Mouse (Mus musculus): ENCODE measurements around the gene Trit1. TPM values are rescaled to one million over a fixed set of nuclear protein-coding genes. Genes with fewer than 3 reads are reported as not detected.

The Trit1 gene
- polyA plus RNA-seq, 2 experiments, result 15.0 to 20.1 TPM

GRCm38 (mm10) chr4:123044842-123045241, 28.4 kb downstream of the Trit1 start:
- H3K4me1 ChIP-seq (ENCODE audit: control insufficient read depth, insufficient read depth, low read length), result 0 out of 2 replicates have a peak, but pooled peaks cover under 1% of the 10 kb centered on the region
- H3K36me3 ChIP-seq (ENCODE audit: control insufficient read depth, insufficient read depth, low read length), result peaks cover 63% of the 10 kb centered on the region
- H3K9me3 ChIP-seq (ENCODE audit: control insufficient read depth, low read length), result no peaks in the 10 kb centered on the region
- DNase-seq (ENCODE audit: low spot score) (no peak), ATAC-seq (ENCODE audit: low FRiP score, low read depth) (no peak)
- no peaks in the 10 kb centered on the region for H3K27me3 ChIP-seq (ENCODE audit: control insufficient read depth, insufficient read depth, low read length)
- H3K9ac ChIP-seq (ENCODE audit: low read depth, low read length, severe bottlenecking), result no peak overlapping the region
- no peak for TF ChIP-seq POLR2A (IDR thresholded peaks at IDR 0.05; ENCODE audit: borderline replicate concordance, extremely low read depth, insufficient read depth, insufficient read length)
- 81% methylated on average over 4 of the region's 4 CpGs for WGBS
- no peak overlapping the region for H3K4me2 ChIP-seq (replicated peaks; ENCODE audit: low read depth, low read length, severe bottlenecking)
- no peak overlapping the region for H3K27ac ChIP-seq (replicated peaks; ENCODE audit: low read depth, low read length)
- H3K4me3 ChIP-seq (replicated peaks; ENCODE audit: low read length), result no peak overlapping the region

- no peak for TF ChIP-seq POLR2A (IDR thresholded peaks at IDR 0.05; ENCODE audit: borderline replicate concordance, extremely low read depth, insufficient read depth, insufficient read length)
- no peaks in the 10 kb centered on the region for H3K9me3 ChIP-seq (ENCODE audit: control insufficient read depth, low read length)
- 78% methylated on average over 3 of the region's 3 CpGs for WGBS
- H3K9ac ChIP-seq (ENCODE audit: low read depth, low read length, severe bottlenecking), result no peak overlapping the region
- no peaks in the 10 kb centered on the region for H3K27me3 ChIP-seq (ENCODE audit: control insufficient read depth, insufficient read depth, low read length)
- H3K36me3 ChIP-seq (ENCODE audit: control insufficient read depth, insufficient read depth, low read length), result peaks cover 61% of the 10 kb centered on the region
- ATAC-seq (ENCODE audit: low FRiP score, low read depth) (no peak), DNase-seq (ENCODE audit: low spot score) (peak; percentile 49)
- H3K4me3 ChIP-seq (replicated peaks; ENCODE audit: low read length), result no peak overlapping the region
- peaks cover 14% of the 10 kb centered on the region for H3K4me1 ChIP-seq (ENCODE audit: control insufficient read depth, insufficient read depth, low read length)
- H3K4me2 ChIP-seq (replicated peaks; ENCODE audit: low read depth, low read length, severe bottlenecking), result no peak overlapping the region
- no peak overlapping the region for H3K27ac ChIP-seq (replicated peaks; ENCODE audit: low read depth, low read length)
Measured at GRCm38 (mm10) chr4:123046300-123046699, 29.9 kb downstream of the Trit1 start.

DNA sequence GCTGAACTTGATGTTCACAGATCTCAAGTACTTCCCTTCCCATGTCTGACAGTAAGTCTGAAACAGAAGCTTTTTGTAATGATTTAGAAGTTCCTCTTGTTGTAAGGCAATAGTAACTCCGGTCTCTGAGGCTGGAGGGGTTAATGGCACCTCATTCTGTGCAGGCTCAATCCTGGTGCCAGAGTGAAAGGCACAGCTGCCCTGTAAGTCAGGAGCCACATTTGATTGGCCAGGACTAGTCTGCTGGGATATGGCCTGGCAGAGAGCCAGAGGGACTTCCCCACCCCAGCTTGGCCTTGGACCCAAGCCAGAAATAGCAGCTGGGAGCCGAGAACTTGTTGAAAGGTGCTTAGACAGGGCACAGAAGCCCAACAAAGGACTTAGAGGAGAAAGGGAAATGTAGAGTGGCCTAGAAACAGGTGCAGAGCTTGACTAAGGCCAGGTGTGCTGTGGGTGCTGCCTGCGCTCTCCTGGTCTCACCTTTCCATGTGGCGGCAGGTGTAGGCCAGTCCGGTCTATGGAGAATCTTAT, 34.3 kb downstream of the Trit1 start:
- DNase-seq (ENCODE audit: low spot score) (peak; percentile 89), ATAC-seq (ENCODE audit: low FRiP score, low read depth) (peak; percentile 93)
- no peaks in the 10 kb centered on the region for H3K27me3 ChIP-seq (ENCODE audit: control insufficient read depth, insufficient read depth, low read length)
- peaks cover 14% of the 10 kb centered on the region for H3K4me1 ChIP-seq (ENCODE audit: control insufficient read depth, insufficient read depth, low read length)
- no peak for TF ChIP-seq POLR2A (IDR thresholded peaks at IDR 0.05; ENCODE audit: borderline replicate concordance, extremely low read depth, insufficient read depth, insufficient read length)
- H3K27ac ChIP-seq (replicated peaks; ENCODE audit: low read depth, low read length), result no peak overlapping the region
- H3K4me2 ChIP-seq (replicated peaks; ENCODE audit: low read depth, low read length, severe bottlenecking), result no peak overlapping the region
- H3K9me3 ChIP-seq (ENCODE audit: control insufficient read depth, low read length), result no peaks in the 10 kb centered on the region
- WGBS, result 33% methylated on average over 5 of the region's 5 CpGs
- no peak overlapping the region for H3K4me3 ChIP-seq (replicated peaks; ENCODE audit: low read length)
- no peak overlapping the region for H3K9ac ChIP-seq (ENCODE audit: low read depth, low read length, severe bottlenecking)
- peaks cover 82% of the 10 kb centered on the region for H3K36me3 ChIP-seq (ENCODE audit: control insufficient read depth, insufficient read depth, low read length)

DNA sequence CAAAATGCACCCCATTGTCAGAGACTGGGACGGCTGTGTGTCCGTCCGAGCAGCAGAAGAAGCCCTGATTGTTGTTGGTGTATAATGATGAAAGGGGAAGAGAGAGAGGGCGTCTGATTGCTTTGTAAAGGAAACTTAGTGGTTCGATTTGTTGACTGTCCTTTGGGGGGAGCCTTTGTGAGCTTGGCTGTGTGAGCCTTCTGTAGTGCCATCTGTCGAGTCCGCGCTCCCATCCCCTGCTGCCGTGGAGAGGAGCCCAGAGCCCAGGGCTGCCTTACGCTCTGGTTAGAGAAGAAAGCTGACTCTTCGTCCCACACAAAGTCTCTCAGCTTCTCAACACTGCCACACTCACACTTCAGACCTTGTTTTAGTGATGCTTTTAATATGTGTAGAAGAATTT, 36.8 kb downstream of the Trit1 start:
- no peak for ATAC-seq (ENCODE audit: low FRiP score, low read depth)
- H3K4me3 ChIP-seq (replicated peaks; ENCODE audit: low read length), result no peak overlapping the region
- no peak overlapping the region for H3K4me2 ChIP-seq (replicated peaks; ENCODE audit: low read depth, low read length, severe bottlenecking)
- peaks cover 73% of the 10 kb centered on the region for H3K36me3 ChIP-seq (ENCODE audit: control insufficient read depth, insufficient read depth, low read length)
- peaks cover 14% of the 10 kb centered on the region for H3K4me1 ChIP-seq (ENCODE audit: control insufficient read depth, insufficient read depth, low read length)
- H3K27me3 ChIP-seq (ENCODE audit: control insufficient read depth, insufficient read depth, low read length), result no peaks in the 10 kb centered on the region
- no peaks in the 10 kb centered on the region for H3K9me3 ChIP-seq (ENCODE audit: control insufficient read depth, low read length)
- no peak overlapping the region for H3K27ac ChIP-seq (replicated peaks; ENCODE audit: low read depth, low read length)
- no peak for DNase-seq (ENCODE audit: low spot score)
- H3K9ac ChIP-seq (ENCODE audit: low read depth, low read length, severe bottlenecking), result no peak overlapping the region
- WGBS, result 82% methylated on average over 11 of the region's 11 CpGs
- no peak for TF ChIP-seq POLR2A (IDR thresholded peaks at IDR 0.05; ENCODE audit: borderline replicate concordance, extremely low read depth, insufficient read depth, insufficient read length)

DNA sequence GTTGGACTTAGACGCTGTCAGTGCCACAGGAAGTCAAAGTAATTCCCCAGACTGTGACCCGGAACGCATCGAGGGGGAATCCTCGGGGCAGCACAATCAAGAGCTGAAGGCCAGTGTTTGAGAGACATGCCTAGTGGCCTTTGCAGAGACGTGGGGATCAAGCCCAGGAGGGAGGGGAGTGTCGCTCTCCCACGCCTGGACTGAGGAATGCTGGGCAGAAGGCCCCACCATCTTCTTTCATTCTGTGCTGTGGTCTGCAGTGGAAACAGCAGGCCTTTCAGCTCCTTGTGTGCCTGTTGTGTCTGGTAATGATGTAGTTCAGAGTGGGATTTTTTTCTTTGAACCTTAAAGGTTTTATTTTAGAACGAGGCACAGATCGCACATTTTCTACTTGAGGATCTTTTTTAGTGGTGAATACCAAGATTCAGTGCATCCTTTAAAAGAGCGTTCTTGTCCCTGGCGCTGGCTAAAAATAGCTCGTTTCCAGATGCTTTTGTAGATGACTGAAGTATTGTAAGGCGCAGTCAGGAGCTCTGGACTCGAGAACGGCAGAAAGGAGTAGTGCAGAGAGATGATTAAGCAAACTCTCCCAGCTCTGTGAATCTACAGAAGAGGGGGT, 37.9 kb downstream of the Trit1 start:
- Histone ChIP-seq H3K36me3 (ENCODE audit: control insufficient read depth, insufficient read depth, low read length) (peaks cover 62% of the 10 kb centered on the region), H3K27me3 (ENCODE audit: control insufficient read depth, insufficient read depth, low read length) (no peaks in the 10 kb centered on the region), H3K4me1 (ENCODE audit: control insufficient read depth, insufficient read depth, low read length) (peaks cover 14% of the 10 kb centered on the region), H3K27ac (replicated peaks; ENCODE audit: low read depth, low read length) (no peak overlapping the region), H3K4me3 (replicated peaks; ENCODE audit: low read length) (no peak overlapping the region), H3K9me3 (ENCODE audit: control insufficient read depth, low read length) (no peaks in the 10 kb centered on the region), H3K9ac (ENCODE audit: low read depth, low read length, severe bottlenecking) (no peak overlapping the region), H3K4me2 (replicated peaks; ENCODE audit: low read depth, low read length, severe bottlenecking) (no peak overlapping the region)
- DNase-seq (ENCODE audit: low spot score), result no peak
- no peak for ATAC-seq (ENCODE audit: low FRiP score, low read depth)
- TF ChIP-seq POLR2A (IDR thresholded peaks at IDR 0.05; ENCODE audit: borderline replicate concordance, extremely low read depth, insufficient read depth, insufficient read length), result no peak
- WGBS, result 84% methylated on average over 16 of the region's 16 CpGs
